Mouse (Mus musculus): ENCODE measurements around the gene Klf14. TPM values are rescaled to one million over a fixed set of nuclear protein-coding genes. Genes with fewer than 3 reads are reported as not detected.

Gene Klf14
- total and polyA plus RNA-seq, 2 experiments from 2014 or later: 0.63 to 0.99 TPM

DNA sequence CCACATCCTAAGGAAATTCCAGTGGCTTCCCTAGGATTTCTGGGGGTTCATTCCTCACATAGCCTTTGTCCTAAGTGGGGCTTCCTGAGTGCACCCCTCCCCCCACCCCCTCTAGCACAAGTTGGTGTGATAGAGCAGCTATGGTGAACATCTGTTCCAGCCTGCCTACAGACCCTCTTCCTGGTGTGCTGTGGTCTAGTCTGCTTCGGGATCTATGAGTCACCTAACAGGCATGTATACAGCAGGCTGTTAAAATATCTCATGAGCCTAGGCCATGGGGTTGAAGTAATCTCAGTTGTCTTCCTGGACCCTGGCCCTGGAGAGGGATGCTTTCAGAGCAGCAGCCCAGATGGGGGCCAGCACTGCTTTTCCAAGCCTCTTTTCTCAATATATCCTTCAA lies 19.7 kb upstream of the Klf14 start:
- Histone ChIP-seq H3K9me3 (ENCODE audit: low read length) (no peaks in the 10 kb centered on the region), H3K27ac (no peak overlapping the region), H3K4me2 (ENCODE audit: low read depth, low read length) (no peak overlapping the region), H3K4me3 (ENCODE audit: low read length) (no peak overlapping the region), H3K4me1 (ENCODE audit: insufficient read depth, low read length) (no peaks in the 10 kb centered on the region), H3K27me3 (ENCODE audit: insufficient read depth, low read length) (no peaks in the 10 kb centered on the region), H3K36me3 (ENCODE audit: insufficient read depth, low read length) (no peaks in the 10 kb centered on the region), H3K9ac (replicated peaks; ENCODE audit: low read length) (no peak overlapping the region)
- DNase-seq (ENCODE audit: low spot score) (no peak), ATAC-seq (no peak)
- 76% methylated on average over 1 of the region's 1 CpGs for WGBS
- TF ChIP-seq CTCF (IDR thresholded peaks at IDR 0.05; ENCODE audit: low read depth): no peak

DNA sequence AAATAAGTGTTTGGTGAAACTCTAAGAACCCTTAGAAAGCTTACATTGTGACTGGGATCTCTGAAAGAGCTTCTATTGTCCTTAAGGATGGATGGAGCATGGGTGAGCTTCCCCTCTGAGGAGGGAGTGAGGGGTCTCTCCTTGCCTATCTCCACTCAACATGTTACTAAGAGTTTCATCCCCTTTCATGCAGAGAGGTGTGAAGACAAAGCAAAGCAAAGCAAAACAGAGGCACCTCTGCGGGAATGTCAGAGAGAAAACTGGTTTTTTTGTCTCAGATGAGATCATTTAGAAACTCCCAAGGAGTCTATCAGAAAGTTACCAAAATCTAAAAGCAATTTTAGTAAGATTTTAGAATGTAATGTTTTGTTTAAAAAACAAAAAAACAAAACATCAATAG lies 13.2 kb upstream of the Klf14 start:
- 87% methylated on average over 1 of the region's 1 CpGs for WGBS
- H3K36me3 ChIP-seq (ENCODE audit: insufficient read depth, low read length): no peaks in the 10 kb centered on the region
- H3K27ac ChIP-seq: no peak overlapping the region
- no peaks in the 10 kb centered on the region for H3K9me3 ChIP-seq (ENCODE audit: low read length)
- no peak for TF ChIP-seq CTCF (IDR thresholded peaks at IDR 0.05; ENCODE audit: low read depth)
- DNase-seq (ENCODE audit: low spot score) (no peak), ATAC-seq (no peak)
- H3K4me3 ChIP-seq (ENCODE audit: low read length): no peak overlapping the region
- H3K4me1 ChIP-seq (ENCODE audit: insufficient read depth, low read length): no peaks in the 10 kb centered on the region
- no peak overlapping the region for H3K4me2 ChIP-seq (ENCODE audit: low read depth, low read length)
- no peak overlapping the region for H3K9ac ChIP-seq (replicated peaks; ENCODE audit: low read length)
- no peaks in the 10 kb centered on the region for H3K27me3 ChIP-seq (ENCODE audit: insufficient read depth, low read length)

DNA sequence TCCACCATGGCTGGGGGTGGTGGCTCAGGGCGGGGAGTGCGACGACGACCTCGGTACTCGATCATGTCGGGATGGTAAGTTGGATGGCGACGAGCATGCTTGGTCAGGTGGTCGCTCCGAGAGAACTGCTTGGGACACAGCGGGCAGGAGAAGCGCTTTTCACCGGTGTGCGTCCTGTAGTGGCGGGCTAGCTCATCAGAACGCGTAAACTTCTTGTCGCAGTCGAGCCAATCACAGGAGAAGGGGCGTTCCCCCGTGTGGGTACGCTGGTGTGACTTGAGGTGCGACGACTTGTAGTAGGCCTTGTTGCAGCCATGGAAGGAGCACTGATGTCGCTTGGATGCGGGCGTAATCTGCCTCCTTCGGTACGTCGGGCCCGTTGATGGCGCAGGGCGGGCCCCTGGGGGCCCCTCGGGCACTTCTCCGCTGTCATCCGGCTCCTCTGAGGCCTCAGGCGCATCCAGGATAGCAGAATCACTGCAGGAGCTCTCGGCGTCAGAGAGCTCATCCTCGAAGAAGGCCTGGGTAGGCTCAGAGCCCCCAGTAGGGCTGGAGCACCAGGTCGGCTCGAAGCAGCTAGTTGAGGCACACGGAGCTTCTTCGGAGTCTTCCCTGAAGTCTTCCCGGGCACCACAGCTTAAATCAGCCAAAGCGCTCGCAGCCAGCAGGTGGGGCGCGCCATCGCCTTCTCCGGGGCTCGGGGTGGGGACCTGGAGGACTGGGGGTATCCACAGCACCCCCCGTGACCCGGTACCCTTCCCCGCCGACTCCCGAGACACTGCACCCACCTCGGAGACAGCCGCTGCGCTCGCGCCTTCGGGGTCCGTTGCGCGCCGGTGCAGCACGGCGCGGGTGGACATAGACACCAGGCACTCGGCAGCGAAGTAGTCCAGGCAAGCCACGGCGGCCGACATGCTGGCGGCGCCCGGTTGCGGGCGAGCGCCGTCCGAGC lies 818 bp downstream of the Klf14 start:
- peak overlapping the region; percentile 52 for H3K4me3 ChIP-seq (ENCODE audit: low read length)
- peak; percentile 61 for DNase-seq (ENCODE audit: low spot score)
- H3K9ac ChIP-seq (replicated peaks; ENCODE audit: low read length): no peak overlapping the region; the same call in 1 of the 2 replicates
- H3K27me3 ChIP-seq (ENCODE audit: insufficient read depth, low read length): peaks cover 42% of the 10 kb centered on the region
- 0 out of 2 replicates have a peak, but pooled peaks have one; percentile 18 for ATAC-seq
- H3K4me2 ChIP-seq (ENCODE audit: low read depth, low read length): peak overlapping the region; percentile 71
- no peak for TF ChIP-seq CTCF (IDR thresholded peaks at IDR 0.05; ENCODE audit: low read depth)
- no peak overlapping the region for H3K27ac ChIP-seq
- H3K4me1 ChIP-seq (ENCODE audit: insufficient read depth, low read length): no peaks in the 10 kb centered on the region
- peaks cover 29% of the 10 kb centered on the region for H3K9me3 ChIP-seq (ENCODE audit: low read length)
- H3K36me3 ChIP-seq (ENCODE audit: insufficient read depth, low read length): no peaks in the 10 kb centered on the region
- WGBS: 3% methylated on average over 82 of the region's 84 CpGs

DNA sequence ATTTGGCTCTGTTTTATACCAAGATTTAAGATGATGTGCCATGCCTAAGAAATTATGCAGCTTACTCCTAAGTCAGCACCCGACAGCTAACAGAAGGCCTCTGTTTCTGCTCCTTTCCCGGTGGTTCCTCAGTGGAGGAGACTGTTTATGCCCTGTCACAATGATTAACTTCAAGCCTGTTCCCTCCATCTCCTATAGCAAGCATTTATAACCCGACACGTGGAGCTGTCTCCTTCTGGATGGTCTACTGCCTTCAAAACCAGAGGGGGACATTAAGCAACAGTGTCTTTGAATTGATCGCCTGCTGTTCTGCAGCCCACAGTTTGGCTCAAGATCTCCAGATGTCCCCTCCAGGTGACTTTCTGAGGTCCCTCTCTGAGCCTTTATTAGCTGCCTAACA lies 19.6 kb downstream of the Klf14 start:
- WGBS: 71% methylated on average over 5 of the region's 5 CpGs
- no peak for TF ChIP-seq CTCF (IDR thresholded peaks at IDR 0.05; ENCODE audit: low read depth)
- Histone ChIP-seq H3K4me1 (ENCODE audit: insufficient read depth, low read length) (no peaks in the 10 kb centered on the region), H3K27ac (no peak overlapping the region), H3K36me3 (ENCODE audit: insufficient read depth, low read length) (no peaks in the 10 kb centered on the region), H3K9me3 (ENCODE audit: low read length) (no peaks in the 10 kb centered on the region), H3K4me2 (ENCODE audit: low read depth, low read length) (no peak overlapping the region), H3K27me3 (ENCODE audit: insufficient read depth, low read length) (no peaks in the 10 kb centered on the region), H3K9ac (replicated peaks; ENCODE audit: low read length) (no peak overlapping the region), H3K4me3 (ENCODE audit: low read length) (no peak overlapping the region)
- ATAC-seq: no peak
- no peak for DNase-seq (ENCODE audit: low spot score)

DNA sequence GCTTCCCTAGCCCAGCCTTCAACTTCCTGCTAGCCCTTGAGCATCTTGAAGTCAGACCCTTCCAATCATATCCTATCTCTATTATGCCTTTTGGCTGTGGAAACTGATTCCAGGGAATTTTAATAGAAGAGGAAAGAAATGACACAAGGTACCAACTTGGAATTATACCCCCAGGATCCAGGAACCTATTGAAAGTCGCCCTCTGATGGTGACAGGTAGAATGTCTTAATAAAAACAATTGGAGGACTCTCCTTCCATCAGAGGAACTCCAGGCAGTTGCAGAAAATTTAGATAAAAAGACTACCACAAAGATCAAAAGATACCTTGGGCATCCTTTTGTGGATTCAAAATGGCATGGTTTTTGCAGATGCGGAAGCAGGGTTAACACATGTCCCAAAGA lies 36.1 kb downstream of the Klf14 start:
- Histone ChIP-seq H3K9ac (replicated peaks; ENCODE audit: low read length) (no peak overlapping the region), H3K27me3 (ENCODE audit: insufficient read depth, low read length) (no peaks in the 10 kb centered on the region), H3K9me3 (ENCODE audit: low read length) (no peaks in the 10 kb centered on the region), H3K4me3 (ENCODE audit: low read length) (no peak overlapping the region), H3K27ac (no peak overlapping the region), H3K4me1 (ENCODE audit: insufficient read depth, low read length) (no peaks in the 10 kb centered on the region), H3K36me3 (ENCODE audit: insufficient read depth, low read length) (no peaks in the 10 kb centered on the region), H3K4me2 (ENCODE audit: low read depth, low read length) (no peak overlapping the region)
- DNase-seq (ENCODE audit: low spot score) (peak; percentile 34), ATAC-seq (no peak)
- peak; percentile 50 for TF ChIP-seq CTCF (IDR thresholded peaks at IDR 0.05; ENCODE audit: low read depth)
- WGBS: 46% methylated on average over 2 of the region's 2 CpGs

DNA sequence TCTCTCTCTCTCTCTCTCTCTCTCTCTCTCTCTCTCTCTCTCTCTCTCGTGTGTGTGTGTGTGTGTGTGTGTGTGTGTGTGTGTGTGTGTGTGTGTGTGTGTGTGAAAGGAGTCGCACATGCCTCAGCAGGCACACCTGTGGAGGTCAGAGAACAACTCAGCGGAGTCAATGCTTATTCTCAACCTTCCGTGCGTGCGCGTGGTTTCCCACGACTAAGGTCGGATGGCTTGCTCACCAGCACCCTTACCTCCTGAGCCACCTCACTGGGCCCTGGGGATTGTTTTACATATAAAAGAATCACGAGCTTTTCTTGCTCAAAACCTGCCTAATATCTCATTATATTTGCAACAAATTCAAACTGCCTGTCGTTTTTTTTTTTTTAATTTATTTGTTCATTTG lies 37.1 kb downstream of the Klf14 start:
- 59% methylated on average over 10 of the region's 11 CpGs for WGBS
- H3K27ac ChIP-seq: no peak overlapping the region
- TF ChIP-seq CTCF (IDR thresholded peaks at IDR 0.05; ENCODE audit: low read depth): no peak

More for the DNA sequence above, 37.1 kb downstream of the Klf14 start:
- Histone ChIP-seq H3K4me2 (ENCODE audit: low read depth, low read length) (peak overlapping the region; percentile 46), H3K36me3 (ENCODE audit: insufficient read depth, low read length) (no peaks in the 10 kb centered on the region), H3K9me3 (ENCODE audit: low read length) (no peaks in the 10 kb centered on the region), H3K4me1 (ENCODE audit: insufficient read depth, low read length) (no peaks in the 10 kb centered on the region), H3K27me3 (ENCODE audit: insufficient read depth, low read length) (no peaks in the 10 kb centered on the region), H3K9ac (replicated peaks; ENCODE audit: low read length) (no peak overlapping the region), H3K4me3 (ENCODE audit: low read length) (no peak overlapping the region)
- no peak for DNase-seq (ENCODE audit: low spot score)
- ATAC-seq: no peak
